Mouse (Mus musculus) C2C12 (cell line): ENCODE measurements at regions not wholly inside any gene's neighbourhood (a gene's known extent, or its start where the extent isn't known, plus 50 kb on each side); places are given as distances from the start of the nearest gene placed in this dataset.

Source experiments
- CEBPB ChIP-seq: IDR thresholded peaks from one replicate; pipeline ENCODE4 v1.6.1; 2011; ENCODE audit warnings: low read depth, mild to moderate bottlenecking, control low read depth, moderate library complexity
- CTCF ChIP-seq: IDR thresholded peaks from one replicate; pipeline ENCODE4 v1.5.1; 2011; ENCODE audit not compliant: control insufficient read depth, insufficient read depth, insufficient read length
- MYOD1 ChIP-seq: IDR thresholded peaks from one replicate; pipeline ENCODE4 v1.6.1; 2011; ENCODE audit warnings: low read depth; ENCODE audit not compliant: control insufficient read depth, insufficient read length

DNA sequence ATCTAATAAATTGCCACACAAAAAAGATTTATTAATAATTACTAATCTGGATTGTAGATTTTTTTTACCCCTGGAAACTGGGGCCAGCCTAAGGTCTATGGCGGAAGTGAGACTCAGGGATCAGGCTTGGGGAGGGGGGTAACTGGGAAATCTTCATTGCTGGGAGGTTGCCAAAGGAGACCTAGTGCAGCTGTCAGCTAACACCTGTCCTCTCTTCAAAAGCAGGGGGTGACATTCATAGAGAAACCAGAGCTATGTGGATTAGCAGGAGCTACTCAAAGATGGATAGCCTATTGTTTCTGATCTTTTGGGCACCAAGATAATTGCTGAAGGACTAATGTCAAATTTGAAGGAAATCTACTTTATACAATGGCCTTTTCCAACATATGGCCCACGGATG, 403.7 kb upstream of the Pitx2 start:
- TF ChIP-seq CEBPB (no peak), CTCF (no peak), MYOD1 (no peak)
